Mouse (Mus musculus): ENCODE data around the gene Spsb2.

DNA sequence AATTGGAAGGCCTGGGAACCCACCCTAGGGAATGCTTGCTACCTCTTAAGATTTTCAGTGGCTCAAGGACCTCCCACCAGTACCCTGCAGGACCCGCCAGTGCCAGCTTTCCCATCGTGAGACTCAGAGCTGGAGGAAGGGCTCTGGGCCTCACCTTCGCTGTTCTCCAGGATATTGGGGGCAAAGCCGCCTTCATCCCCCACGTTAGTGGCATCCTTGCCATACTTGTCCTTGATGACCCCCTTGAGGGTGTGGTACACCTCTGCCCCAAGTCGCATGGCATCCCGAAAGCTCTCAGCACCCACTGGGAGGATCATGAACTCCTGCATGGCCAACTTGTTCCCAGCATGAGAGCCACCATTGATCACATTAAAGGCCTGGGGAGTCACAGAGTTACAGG lies 42.5 kb upstream of the Spsb2 start:
- no peak for TF ChIP-seq CTCF (conservative IDR thresholded peaks at IDR 0.05; ENCODE audit: insufficient read depth, insufficient read length, low read depth, low read length)
- TF ChIP-seq POLR2A (IDR thresholded peaks at IDR 0.05; ENCODE audit: low read depth, low read length), result no peak

Measured in kidney, adult 2 months (tissue).